Mouse (Mus musculus) embryonic facial prominence, embryonic 14.5 days (tissue): ENCODE measurements around the gene Slc39a1. TPM values are rescaled to one million over a fixed set of nuclear protein-coding genes. Genes with fewer than 3 reads are reported as not detected.
A peak's percentile ranks its signal among the peaks of the same experiment; 100 is the strongest.

Experiments used
- ATAC-seq: fragments of 200-750 bp; cut with Nextera tagmentation; 2 replicates; pipeline ENCODE4 v1.8.0; 2017; ENCODE audit warnings: low read depth, moderate number of reproducible peaks, moderate TSS enrichment
- DNase-seq: peaks from one replicate; pipeline ENCODE4 v3.0.0-alpha.2; 2015; ENCODE audit warnings: low spot score
- H3K27ac ChIP-seq: fragments of 300-500 bp; sonication (generic); replicated peaks from 2 replicates; pipeline ENCODE4 v1.5.1; 2014; ENCODE audit warnings: low read depth, mild to moderate bottlenecking, low read length, moderate library complexity
- H3K27me3 ChIP-seq: fragments of 300-500 bp; sonication (generic); replicated peaks from 2 replicates; pipeline ENCODE4 v1.6.1; 2014; ENCODE audit warnings: low read length; ENCODE audit not compliant: control insufficient read depth, insufficient read depth
- H3K36me3 ChIP-seq: fragments of 300-500 bp; sonication (generic); 2 replicates; pipeline ENCODE4 v1.6.1; 2014; ENCODE audit warnings: low read length, mixed read lengths; ENCODE audit not compliant: control insufficient read depth, insufficient read depth
- H3K4me1 ChIP-seq: fragments of 300-500 bp; sonication (generic); 2 replicates; pipeline ENCODE4 v1.6.1; 2014; ENCODE audit warnings: antibody characterized with exemption, low read length; ENCODE audit not compliant: control insufficient read depth, insufficient read depth
- H3K4me2 ChIP-seq: fragments of 300-500 bp; sonication (generic); 2 replicates; pipeline ENCODE4 v1.6.1; 2014; ENCODE audit warnings: low read depth, mild to moderate bottlenecking, low read length, moderate library complexity, mixed read lengths
- H3K4me3 ChIP-seq: fragments of 300-500 bp; sonication (generic); 2 replicates; pipeline ENCODE4 v1.5.1; 2014; ENCODE audit warnings: low read depth, mild to moderate bottlenecking, low read length
- H3K9ac ChIP-seq: fragments of 300-500 bp; sonication (generic); 2 replicates; pipeline ENCODE4 v1.6.1; 2014; ENCODE audit warnings: low read depth, mild to moderate bottlenecking, low read length, moderate library complexity, mixed read lengths
- H3K9me3 ChIP-seq: fragments of 300-500 bp; sonication (generic); 2 replicates; pipeline ENCODE4 v1.6.1; 2016; ENCODE audit warnings: low read length; ENCODE audit not compliant: control insufficient read depth
- WGBS: fragments of 180-500 bp; shearing (Covaris S2); extraction: QIAGEN DNeasy Blood & Tissue Kit; methylation state at CpG from one replicate; pipeline ENCODE4 v1.1.7; 2014; 5-methylcytosine and 5-hydroxymethylcytosine counted together
- polyA plus RNA-seq: library from polyadenylated mRNA; unstranded; fragments of >200 nt; fragmentation: Nextera tagmentation; extraction: Ambion mirVana; gene quantifications from 2 replicates; pipeline ENCODE4 v1.2.1, GENCODE M21; 2014

Gene Slc39a1
- polyA plus RNA-seq, 1 experiment from 2014 or later, result 88.1 TPM

DNA sequence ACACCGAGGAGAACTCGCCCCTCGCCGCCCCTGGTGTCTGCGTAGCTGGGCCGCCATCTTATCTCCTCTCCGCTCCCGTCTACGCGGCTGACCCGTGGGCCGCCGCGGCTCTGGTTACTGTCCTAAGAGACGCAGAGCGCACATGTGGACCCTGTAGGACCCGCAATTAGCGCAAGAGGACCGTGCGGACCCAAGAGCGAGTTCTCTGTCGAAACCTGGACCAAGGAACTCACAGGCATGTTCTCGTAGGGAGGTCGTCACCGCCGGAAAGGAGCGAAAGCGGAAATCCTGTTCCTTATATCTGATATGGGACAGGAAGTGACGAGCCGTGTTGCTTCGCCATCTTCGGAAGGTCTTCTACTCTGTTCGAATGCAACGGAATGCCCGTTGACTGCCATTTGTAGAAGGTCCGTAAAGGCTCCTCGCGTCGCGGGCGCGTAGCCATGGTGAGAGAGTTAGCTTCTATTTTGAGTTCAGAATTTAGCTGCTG is 34.5 kb upstream of the Slc39a1 start, which contains the start of the genes Rps27 and Rab13:
Gene Rps27 (minus strand): TSS at position 275 of the 490 bp plus-strand sequence.
Gene Rab13 (plus strand): TSS at position 319 of the 490 bp plus-strand sequence.
- DNase-seq (peak; percentile 99), ATAC-seq (peak; percentile 95)
- H3K27me3 ChIP-seq, result no peaks in the 10 kb centered on the region
- H3K4me3 ChIP-seq, result peak within 1 kb of the TSS; percentile 65
- H3K36me3 ChIP-seq, result peaks cover 44% of the 10 kb centered on the region
- WGBS, result under 1% methylated on average over 42 of the region's 42 CpGs
- no peaks in the 10 kb centered on the region for H3K9me3 ChIP-seq
- H3K9ac ChIP-seq, result peak within 1 kb of the TSS; percentile 84
- peak within 1 kb of the TSS; percentile 91 for H3K4me2 ChIP-seq
- peak within 1 kb of the TSS; percentile 81 for H3K27ac ChIP-seq
- H3K4me1 ChIP-seq, result peaks cover 18% of the 10 kb centered on the region

DNA sequence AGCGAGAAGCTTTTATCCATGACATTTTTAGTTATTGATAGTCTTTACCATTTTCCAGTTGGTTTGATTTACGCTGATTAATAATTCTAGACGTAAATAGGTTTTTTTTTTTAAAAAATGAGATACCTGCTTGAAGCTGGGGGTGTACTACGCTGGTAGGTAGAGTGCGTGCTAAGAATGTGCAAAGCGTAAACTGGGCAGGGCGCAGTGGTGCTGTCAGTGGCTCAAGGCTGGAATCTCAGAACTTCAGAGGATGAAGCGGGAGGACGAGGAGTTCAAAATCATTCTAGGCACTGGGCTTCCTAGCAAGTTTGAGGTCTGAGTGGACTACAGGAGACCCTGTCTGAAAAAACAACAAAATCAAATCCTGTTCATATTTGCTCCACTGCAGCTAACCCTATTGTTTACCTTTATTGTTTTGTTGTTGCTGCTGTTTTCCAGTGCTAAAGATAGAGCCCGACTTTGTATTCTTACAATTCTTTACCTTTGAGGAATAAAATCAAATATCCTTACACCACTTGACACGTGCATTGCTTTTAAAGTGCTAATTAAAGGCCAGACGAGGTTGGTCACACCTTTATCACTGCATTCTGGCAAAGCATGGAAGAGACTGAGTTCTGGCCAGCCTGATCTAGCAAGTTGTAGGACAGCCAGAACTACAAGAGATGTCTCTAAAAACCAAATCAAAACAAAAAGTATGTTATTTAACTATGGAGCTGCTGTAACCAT is 33.9 kb upstream of the Slc39a1 start:
- Histone ChIP-seq H3K27ac (peak overlapping the region; percentile 41), H3K4me1 (peaks cover 18% of the 10 kb centered on the region), H3K9ac (peak overlapping the region; percentile 50), H3K27me3 (no peaks in the 10 kb centered on the region), H3K9me3 (no peaks in the 10 kb centered on the region), H3K4me3 (peak overlapping the region; percentile 65), H3K36me3 (peaks cover 37% of the 10 kb centered on the region), H3K4me2 (peak overlapping the region; percentile 70)
- WGBS, result 13% methylated on average over 12 of the region's 12 CpGs
- 0 out of 2 replicates have a peak, but pooled peaks have one; percentile 28 for ATAC-seq
- no peak for DNase-seq

DNA sequence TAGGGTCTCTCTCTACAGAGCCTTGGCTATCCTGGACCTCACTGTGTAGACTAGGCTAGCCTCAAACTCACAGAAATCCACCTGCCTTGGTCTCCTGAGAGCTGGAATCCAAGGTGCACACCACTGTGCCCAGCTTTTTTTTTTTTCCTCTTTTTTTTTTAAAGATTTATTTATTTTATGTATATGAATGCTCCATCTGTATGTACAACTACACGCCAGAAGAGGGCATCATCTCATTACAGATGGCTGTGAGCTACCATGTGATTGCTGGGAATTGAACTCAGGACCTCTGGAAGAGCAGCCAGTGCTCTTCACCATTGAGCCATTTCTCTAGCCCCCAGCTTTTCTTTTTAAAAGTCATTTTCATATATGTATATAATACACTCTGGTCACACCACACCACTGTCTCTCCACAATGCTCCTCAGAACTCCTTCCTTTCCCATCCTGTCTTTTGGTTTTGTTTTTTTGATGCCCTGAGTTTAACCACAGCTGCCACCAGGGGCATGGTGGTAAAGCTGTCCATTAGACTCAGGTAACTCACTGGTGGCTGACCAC is 32.1 kb upstream of the Slc39a1 start:
- H3K36me3 ChIP-seq, result peaks cover 19% of the 10 kb centered on the region
- H3K9me3 ChIP-seq, result no peaks in the 10 kb centered on the region
- 46% methylated on average over 1 of the region's 1 CpGs for WGBS
- H3K9ac ChIP-seq, result no peak overlapping the region
- no peak overlapping the region for H3K4me2 ChIP-seq
- no peak overlapping the region for H3K27ac ChIP-seq
- no peak overlapping the region for H3K4me3 ChIP-seq
- H3K27me3 ChIP-seq, result no peaks in the 10 kb centered on the region
- peaks cover 21% of the 10 kb centered on the region for H3K4me1 ChIP-seq
- DNase-seq, result no peak
- no peak for ATAC-seq

DNA sequence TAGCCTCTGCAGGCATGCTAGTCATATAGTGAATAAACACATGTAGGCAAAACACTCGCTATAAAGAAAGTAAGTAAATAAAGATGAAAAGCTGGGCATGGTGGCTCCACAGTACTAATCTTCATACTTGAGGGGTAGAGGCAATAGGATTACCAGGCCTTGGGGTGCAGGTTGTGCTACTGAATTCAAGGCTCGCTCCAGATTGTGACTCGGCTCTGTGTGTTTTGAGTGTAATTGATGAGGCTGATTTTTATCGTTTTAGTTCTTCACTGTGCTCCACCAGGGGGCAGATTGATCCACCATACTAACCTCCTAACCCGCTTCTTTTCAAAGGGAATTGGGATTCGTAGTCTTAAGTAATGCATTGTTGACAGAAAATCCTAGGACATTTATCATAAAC is 27.9 kb upstream of the Slc39a1 start:
- 12% methylated on average over 6 of the region's 6 CpGs for WGBS

DNA sequence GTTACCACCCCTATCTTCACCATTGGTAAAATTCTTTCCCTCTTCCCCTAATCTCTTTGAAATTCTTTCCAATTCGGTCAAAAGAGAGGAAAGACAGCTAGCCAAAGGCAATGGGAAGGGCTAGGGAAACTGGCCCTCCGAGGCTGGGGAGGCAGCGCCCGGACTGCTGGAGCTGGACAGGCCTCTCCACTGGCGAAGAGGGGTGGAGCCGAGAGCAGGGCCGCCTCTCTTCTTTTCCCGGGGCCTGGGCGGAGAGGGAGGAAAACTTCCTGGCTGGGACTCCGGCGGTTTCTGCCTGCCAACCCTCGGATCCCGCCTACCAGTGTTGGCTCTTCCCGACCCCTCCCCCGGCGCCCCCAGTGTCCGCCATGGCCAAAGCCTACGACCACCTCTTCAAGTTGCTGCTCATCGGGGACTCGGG is 27.4 kb upstream of the Slc39a1 start:
- Histone ChIP-seq H3K27me3 (no peaks in the 10 kb centered on the region), H3K4me2 (peak overlapping the region; percentile 63), H3K36me3 (peaks cover 29% of the 10 kb centered on the region), H3K4me3 (peak overlapping the region; percentile 49), H3K4me1 (peaks cover 15% of the 10 kb centered on the region), H3K9ac (peak overlapping the region; percentile 69), H3K9me3 (no peaks in the 10 kb centered on the region), H3K27ac (peak overlapping the region; percentile 71)
- DNase-seq (peak; percentile 87), ATAC-seq (peak; percentile 85)
- under 1% methylated on average over 9 of the region's 20 CpGs for WGBS

More for the DNA sequence above, 27.9 kb upstream of the Slc39a1 start:
- H3K4me2 ChIP-seq, result peak overlapping the region; percentile 63
- H3K27me3 ChIP-seq, result no peaks in the 10 kb centered on the region
- H3K36me3 ChIP-seq, result peaks cover 25% of the 10 kb centered on the region
- peak overlapping the region; percentile 71 for H3K27ac ChIP-seq
- DNase-seq (peak; percentile 78), ATAC-seq (peak; percentile 60; the same call in 1 of the 2 replicates)
- H3K9ac ChIP-seq, result peak overlapping the region; percentile 69
- peak overlapping the region; percentile 49 for H3K4me3 ChIP-seq
- no peaks in the 10 kb centered on the region for H3K9me3 ChIP-seq
- peaks cover 15% of the 10 kb centered on the region for H3K4me1 ChIP-seq

- H3K27ac ChIP-seq, result peak overlapping the region; percentile 71; the same call in 1 of the 2 replicates
- no peaks in the 10 kb centered on the region for H3K27me3 ChIP-seq
- ATAC-seq, result no peak
Measured at GRCm38 (mm10) chr3:90221123-90221522, 26.8 kb upstream of the Slc39a1 start.

GRCm38 (mm10) chr3:90222455-90222854 is 25.5 kb upstream of the Slc39a1 start:
- 89% methylated on average over 4 of the region's 4 CpGs for WGBS
- H3K27me3 ChIP-seq, result no peaks in the 10 kb centered on the region
- H3K36me3 ChIP-seq, result peaks cover 29% of the 10 kb centered on the region
- DNase-seq (no peak), ATAC-seq (no peak)
- peaks cover 15% of the 10 kb centered on the region for H3K4me1 ChIP-seq
- no peaks in the 10 kb centered on the region for H3K9me3 ChIP-seq
- H3K4me2 ChIP-seq, result 0 out of 2 replicates have a peak overlapping the region, but pooled peaks have one; percentile 63
- H3K27ac ChIP-seq, result no peak overlapping the region
- no peak overlapping the region for H3K9ac ChIP-seq
- no peak overlapping the region for H3K4me3 ChIP-seq

More at GRCm38 (mm10) chr3:90221123-90221522, 26.8 kb upstream of the Slc39a1 start:
- WGBS, result 20% methylated on average over 5 of the region's 5 CpGs
- Histone ChIP-seq H3K4me1 (peaks cover 15% of the 10 kb centered on the region), H3K9me3 (no peaks in the 10 kb centered on the region), H3K9ac (peak overlapping the region; percentile 69), H3K4me3 (peak overlapping the region; percentile 49), H3K36me3 (peaks cover 29% of the 10 kb centered on the region), H3K4me2 (peak overlapping the region; percentile 63)
- no peak for DNase-seq

DNA sequence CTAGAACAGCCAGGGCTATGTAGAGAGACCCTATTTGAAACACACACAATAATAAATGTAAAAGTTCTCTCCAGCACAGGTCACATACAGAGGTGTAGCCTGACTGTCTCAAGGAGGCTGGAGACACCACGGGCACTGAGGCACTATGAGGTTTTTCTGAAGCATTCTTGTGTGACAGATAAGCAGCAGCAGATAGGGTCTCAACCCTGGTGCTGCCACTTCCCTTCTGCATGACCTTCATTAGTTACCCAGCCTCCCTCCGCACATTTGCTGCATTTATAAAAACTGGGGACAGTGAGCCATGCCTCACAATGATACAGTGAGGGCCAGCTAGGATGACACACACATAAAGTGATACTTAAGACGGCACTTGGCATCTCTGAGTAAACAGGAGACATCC is 25.0 kb upstream of the Slc39a1 start:
- H3K4me2 ChIP-seq, result no peak overlapping the region
- no peak overlapping the region for H3K9ac ChIP-seq
- peaks cover 29% of the 10 kb centered on the region for H3K36me3 ChIP-seq
- no peaks in the 10 kb centered on the region for H3K27me3 ChIP-seq
- H3K4me1 ChIP-seq, result peaks cover 15% of the 10 kb centered on the region
- DNase-seq, result no peak
- WGBS, result 75% methylated on average over 3 of the region's 3 CpGs
- no peak overlapping the region for H3K27ac ChIP-seq
- ATAC-seq, result no peak
- H3K9me3 ChIP-seq, result no peaks in the 10 kb centered on the region
- no peak overlapping the region for H3K4me3 ChIP-seq
